Mouse (Mus musculus) lung, embryonic 16.5 days (tissue): ENCODE data around the gene Prkce. TPM values are rescaled to one million over a fixed set of nuclear protein-coding genes. Genes with fewer than 3 reads are reported as not detected.

Experiments used
- ATAC-seq: fragments of 200-750 bp; cut with Nextera tagmentation; 2 replicates; pipeline ENCODE4 v1.8.0; 2017; ENCODE audit warnings: low read depth, mild to moderate bottlenecking, moderate library complexity
- H3K27ac ChIP-seq: fragments of 300-500 bp; sonication (generic); 2 replicates; pipeline ENCODE4 v1.5.1; 2014; ENCODE audit warnings: mild to moderate bottlenecking, control low read depth, low read length
- H3K27me3 ChIP-seq: fragments of 300-500 bp; sonication (generic); 2 replicates; pipeline ENCODE4 v1.6.1; 2014; ENCODE audit warnings: low read depth, low read length, mixed read lengths; ENCODE audit not compliant: control insufficient read depth, insufficient read depth
- H3K36me3 ChIP-seq: fragments of 300-500 bp; sonication (generic); 2 replicates; pipeline ENCODE4 v1.6.1; 2014; ENCODE audit warnings: low read length; ENCODE audit not compliant: control insufficient read depth, insufficient read depth
- H3K4me1 ChIP-seq: fragments of 300-500 bp; sonication (generic); replicated peaks from 2 replicates; pipeline ENCODE4 v1.6.1; 2014; ENCODE audit warnings: low read length, mixed read lengths; ENCODE audit not compliant: control insufficient read depth, insufficient read depth
- H3K4me2 ChIP-seq: fragments of 300-500 bp; sonication (generic); 2 replicates; pipeline ENCODE4 v1.6.1; 2014; ENCODE audit warnings: low read depth, low read length, control low read depth
- H3K4me3 ChIP-seq: fragments of 300-500 bp; sonication (generic); 2 replicates; pipeline ENCODE4 v1.5.1; 2014; ENCODE audit warnings: mild to moderate bottlenecking, low read length, control low read depth
- H3K9ac ChIP-seq: fragments of 300-500 bp; sonication (generic); 2 replicates; pipeline ENCODE4 v1.6.1; 2014; ENCODE audit warnings: low read length, control low read depth
- H3K9me3 ChIP-seq: fragments of 300-500 bp; sonication (generic); 2 replicates; pipeline ENCODE4 v1.6.1; 2016; ENCODE audit warnings: low read length; ENCODE audit not compliant: control insufficient read depth
- WGBS: fragments of 180-500 bp; shearing (Covaris S2); extraction: QIAGEN DNeasy Blood & Tissue Kit; methylation state at CpG from one replicate; pipeline ENCODE4 v1.1.7; 2014; 5-methylcytosine and 5-hydroxymethylcytosine counted together
- polyA plus RNA-seq: library from polyadenylated mRNA; unstranded; fragments of >200 nt; fragmentation: Nextera tagmentation; extraction: Ambion mirVana; gene quantifications from 2 replicates; pipeline ENCODE4 v1.2.1, GENCODE M21; 2015

Gene Prkce
- 4.7 and 4.9 TPM in 2 replicates for polyA plus RNA-seq

DNA sequence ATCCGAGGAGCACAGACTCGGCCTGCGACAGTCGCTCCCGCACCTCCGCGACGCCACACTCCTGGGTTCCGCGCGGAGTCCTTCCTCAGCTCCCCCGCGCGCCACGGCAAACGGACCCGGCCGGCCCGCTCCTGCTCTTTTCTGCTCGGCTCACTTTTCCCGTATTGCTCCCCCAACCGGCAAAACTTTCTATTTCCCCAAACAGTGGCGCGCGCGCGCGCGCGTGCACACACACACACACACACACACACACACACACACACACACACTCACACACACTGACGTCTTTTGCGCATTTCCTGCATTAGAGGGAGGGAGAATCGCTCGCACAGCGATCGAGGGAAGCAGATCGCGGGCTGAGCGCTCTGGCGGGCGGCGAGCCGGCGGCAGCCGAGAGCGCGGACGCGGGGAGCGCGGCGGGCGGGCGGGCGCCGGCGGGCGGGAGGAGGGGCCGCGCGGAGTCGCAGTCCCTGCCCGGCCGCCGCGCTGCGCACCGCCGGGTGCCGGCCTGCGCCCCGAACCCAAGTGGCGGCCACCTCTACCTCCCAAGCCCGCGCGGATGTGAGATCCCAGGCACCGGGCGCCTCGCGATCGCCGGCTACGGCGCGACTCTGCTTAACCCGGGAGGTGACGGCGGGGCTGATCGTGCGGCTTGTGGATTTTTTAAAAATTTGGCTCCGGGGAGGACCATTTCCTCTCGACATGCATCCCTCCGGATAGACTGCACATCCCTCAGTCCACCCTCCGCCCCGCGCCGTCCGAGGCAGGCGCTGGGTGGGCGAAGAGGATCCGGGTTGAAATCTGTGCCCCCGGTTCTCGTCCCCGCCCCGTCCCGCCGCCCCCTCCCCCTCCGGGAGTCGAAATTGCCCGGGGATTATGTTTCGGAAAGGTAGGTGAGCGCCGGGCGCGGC lies at the start of gene Prkce:
Gene Prkce, plus strand, starts transcription at position 466 of the 911 bp plus-strand sequence.
- Histone ChIP-seq H3K9me3 (no peaks in the 10 kb centered on the region), H3K4me1 (peaks cover 22% of the 10 kb centered on the region), H3K4me2 (peak within 1 kb of the TSS; percentile 97), H3K4me3 (peak within 1 kb of the TSS; percentile 85), H3K36me3 (no peaks in the 10 kb centered on the region), H3K27me3 (no peaks in the 10 kb centered on the region), H3K9ac (peak within 1 kb of the TSS; percentile 94), H3K27ac (peak within 1 kb of the TSS; percentile 95)
- peak; percentile 76 for ATAC-seq
- under 1% methylated on average over 87 of the region's 115 CpGs for WGBS

DNA sequence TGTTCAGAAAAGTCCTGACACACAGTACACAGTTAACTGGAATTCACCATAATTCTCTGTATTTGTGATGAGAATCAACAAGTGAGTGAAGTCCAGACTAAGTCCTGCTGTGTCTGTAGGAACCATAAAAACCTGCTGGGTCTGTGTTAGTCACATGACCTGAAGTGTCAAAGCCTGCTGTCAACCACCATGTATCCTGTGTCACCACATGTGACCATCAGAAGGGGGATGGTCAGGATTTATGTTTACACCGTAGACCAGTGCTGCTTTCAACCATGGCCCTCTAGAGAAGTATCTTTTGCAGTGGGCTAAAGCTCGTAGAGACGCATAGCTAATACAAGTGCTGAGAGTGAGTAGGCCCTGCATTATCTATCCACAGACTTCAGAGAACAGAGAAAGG lies 44.4 kb upstream of the Prkce start:
- H3K9ac ChIP-seq: no peak overlapping the region
- H3K36me3 ChIP-seq: peaks cover 11% of the 10 kb centered on the region
- H3K4me1 ChIP-seq: no peaks in the 10 kb centered on the region
- no peak overlapping the region for H3K27ac ChIP-seq
- WGBS: 89% methylated on average over 3 of the region's 3 CpGs
- H3K4me3 ChIP-seq: no peak overlapping the region
- no peak for ATAC-seq
- no peaks in the 10 kb centered on the region for H3K9me3 ChIP-seq
- no peak overlapping the region for H3K4me2 ChIP-seq
- H3K27me3 ChIP-seq: no peaks in the 10 kb centered on the region

DNA sequence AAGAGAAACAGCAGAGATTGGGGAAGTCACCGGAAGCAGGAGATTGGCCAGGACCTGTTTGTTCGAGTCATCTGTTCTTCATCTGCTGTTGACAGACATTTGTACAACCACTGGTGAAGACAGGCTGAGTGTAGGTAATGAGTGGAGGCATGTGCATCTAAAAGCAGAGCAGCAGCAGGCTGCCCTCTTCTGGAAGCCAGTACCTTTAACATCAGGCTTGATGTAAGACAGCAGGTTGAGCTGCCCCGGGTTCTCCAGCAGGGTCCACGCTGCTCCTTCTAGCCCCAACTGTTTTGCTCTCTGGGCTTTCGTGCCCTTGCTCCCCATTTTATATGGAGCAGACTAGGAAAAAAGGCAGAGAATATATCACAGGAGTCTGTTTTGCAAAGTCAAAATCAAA lies 41.7 kb upstream of the Prkce start:
- H3K9ac ChIP-seq: no peak overlapping the region
- no peaks in the 10 kb centered on the region for H3K27me3 ChIP-seq
- ATAC-seq: no peak
- H3K36me3 ChIP-seq: peaks cover 15% of the 10 kb centered on the region
- H3K4me1 ChIP-seq: no peaks in the 10 kb centered on the region
- H3K4me2 ChIP-seq: no peak overlapping the region
- H3K27ac ChIP-seq: no peak overlapping the region
- H3K9me3 ChIP-seq: no peaks in the 10 kb centered on the region
- 76% methylated on average over 5 of the region's 5 CpGs for WGBS
- H3K4me3 ChIP-seq: no peak overlapping the region

DNA sequence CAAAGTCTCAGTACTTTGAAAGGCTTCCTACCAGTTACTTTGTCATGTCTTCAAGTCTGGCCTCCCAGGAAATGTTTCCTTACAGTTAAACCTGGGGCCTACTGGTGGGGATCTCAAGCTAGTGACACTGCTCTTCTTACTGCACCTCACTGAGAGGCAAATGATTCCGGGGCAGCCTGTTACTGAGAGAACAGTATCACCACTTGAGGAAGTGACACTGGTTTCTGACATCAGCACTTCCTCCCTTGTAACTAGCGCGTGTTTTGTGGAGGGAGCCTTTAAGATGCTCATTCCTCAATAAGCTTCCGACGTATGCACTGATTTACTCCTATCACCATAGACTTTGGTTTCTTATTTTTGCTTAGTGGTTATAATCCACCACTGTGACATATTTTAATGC lies 39.4 kb upstream of the Prkce start:
- Histone ChIP-seq H3K4me1 (no peaks in the 10 kb centered on the region), H3K9ac (no peak overlapping the region), H3K27ac (no peak overlapping the region), H3K4me2 (no peak overlapping the region), H3K36me3 (peaks cover 11% of the 10 kb centered on the region), H3K4me3 (no peak overlapping the region), H3K27me3 (no peaks in the 10 kb centered on the region), H3K9me3 (no peaks in the 10 kb centered on the region)
- ATAC-seq: no peak
- WGBS: 88% methylated on average over 5 of the region's 5 CpGs

DNA sequence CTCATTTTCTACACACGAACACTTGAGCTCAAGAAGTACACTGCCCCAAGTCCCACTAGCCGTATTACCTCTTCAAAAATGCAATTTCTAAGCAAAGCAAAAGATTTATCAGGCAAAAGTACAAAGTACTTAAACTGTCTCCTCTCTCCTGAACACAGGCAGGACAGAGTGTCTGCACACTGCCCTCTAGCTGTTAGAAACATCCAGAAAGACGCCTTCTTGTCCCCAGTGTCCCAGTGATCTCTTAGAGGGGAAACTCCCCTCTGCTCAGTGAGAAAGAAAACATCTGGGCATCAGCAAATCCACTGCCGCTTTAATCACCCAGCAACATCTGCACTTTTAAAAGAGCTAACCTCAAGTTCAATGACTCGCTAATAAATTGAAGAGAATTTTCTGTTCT lies 35.1 kb upstream of the Prkce start:
- Histone ChIP-seq H3K4me2 (no peak overlapping the region), H3K27ac (no peak overlapping the region), H3K36me3 (peaks cover 14% of the 10 kb centered on the region), H3K9ac (no peak overlapping the region), H3K4me1 (no peaks in the 10 kb centered on the region), H3K27me3 (no peaks in the 10 kb centered on the region), H3K4me3 (no peak overlapping the region), H3K9me3 (no peaks in the 10 kb centered on the region)
- WGBS: 62% methylated on average over 5 of the region's 5 CpGs
- ATAC-seq: no peak

DNA sequence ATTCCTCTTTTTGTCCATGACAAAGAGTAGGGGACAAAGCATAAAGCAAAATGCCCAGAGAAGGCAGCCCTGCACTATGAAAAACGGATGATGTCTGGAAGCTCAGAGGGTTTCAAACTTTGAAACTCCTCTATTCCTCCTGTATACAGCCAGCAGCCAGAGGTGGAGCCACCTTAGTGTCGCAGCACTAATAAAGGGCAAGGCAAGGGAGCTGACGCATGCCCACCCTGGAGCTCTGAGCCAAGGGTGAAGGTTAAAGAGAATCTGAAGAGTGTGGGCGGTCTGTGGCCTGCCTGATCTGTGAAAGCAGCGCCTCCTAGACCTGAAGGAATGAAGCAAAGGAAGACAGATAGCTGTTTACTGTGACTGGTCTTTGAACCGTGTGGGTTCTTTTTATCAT lies 33.1 kb upstream of the Prkce start:
- 66% methylated on average over 6 of the region's 6 CpGs for WGBS

DNA sequence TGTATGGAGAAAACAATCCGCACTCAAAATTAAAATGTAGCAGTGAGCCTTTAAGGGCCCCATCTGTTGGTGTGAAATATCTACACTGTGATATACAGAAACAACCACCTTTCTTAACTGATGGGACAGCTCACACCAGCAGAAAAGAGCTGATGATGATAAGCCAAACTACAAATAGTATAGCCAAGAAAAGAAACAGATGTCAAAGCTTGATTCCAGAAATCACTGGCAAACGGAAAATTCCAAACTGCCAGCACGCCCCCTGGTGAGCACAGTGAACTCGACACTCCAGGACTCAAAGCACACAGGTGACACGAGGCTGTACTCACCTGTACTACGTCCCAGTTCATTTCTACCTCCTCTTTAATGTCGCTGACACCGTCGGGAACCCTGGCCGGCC lies 31.8 kb upstream of the Prkce start:
- Histone ChIP-seq H3K9me3 (no peaks in the 10 kb centered on the region), H3K4me1 (no peaks in the 10 kb centered on the region), H3K9ac (no peak overlapping the region), H3K27me3 (no peaks in the 10 kb centered on the region), H3K27ac (no peak overlapping the region), H3K36me3 (peaks cover 12% of the 10 kb centered on the region), H3K4me2 (no peak overlapping the region), H3K4me3 (no peak overlapping the region)
- no peak for ATAC-seq
- 75% methylated on average over 10 of the region's 10 CpGs for WGBS

More for the DNA sequence above, 33.1 kb upstream of the Prkce start:
- H3K9me3 ChIP-seq: no peaks in the 10 kb centered on the region
- no peak overlapping the region for H3K4me3 ChIP-seq
- no peak overlapping the region for H3K27ac ChIP-seq
- H3K27me3 ChIP-seq: no peaks in the 10 kb centered on the region
- H3K4me1 ChIP-seq: no peaks in the 10 kb centered on the region
- no peak for ATAC-seq
- H3K4me2 ChIP-seq: no peak overlapping the region
- peaks cover 13% of the 10 kb centered on the region for H3K36me3 ChIP-seq
- no peak overlapping the region for H3K9ac ChIP-seq

DNA sequence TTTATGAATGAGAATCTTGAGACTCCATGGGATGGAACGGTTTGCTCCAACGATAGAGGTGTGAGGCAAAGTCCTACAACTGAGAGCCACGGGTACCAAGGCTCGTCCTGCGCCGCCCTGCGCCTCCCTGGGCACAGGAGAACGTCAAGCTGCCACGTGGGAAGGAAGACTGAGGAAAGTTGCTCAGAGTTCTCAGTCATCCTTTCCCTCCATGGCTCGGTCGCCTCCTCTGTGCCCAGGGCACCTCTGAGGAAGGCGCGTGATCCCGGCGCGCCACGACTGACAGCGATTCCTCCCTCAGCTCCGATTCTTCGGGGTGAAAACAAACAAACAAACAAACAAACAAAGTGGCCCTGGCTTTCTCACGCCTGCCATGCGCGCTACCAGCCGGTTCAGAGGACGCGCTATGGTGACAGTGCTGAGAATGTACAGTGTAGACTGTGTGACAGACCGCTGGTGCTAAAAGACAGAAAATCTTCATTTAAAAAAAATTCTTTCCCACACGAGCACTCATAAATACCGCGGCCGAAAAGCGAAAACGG lies 23.0 kb upstream of the Prkce start:
- WGBS: under 1% methylated on average over 33 of the region's 33 CpGs
- no peaks in the 10 kb centered on the region for H3K9me3 ChIP-seq
- H3K4me2 ChIP-seq: peak overlapping the region; percentile 98
- H3K4me1 ChIP-seq: peaks cover 10% of the 10 kb centered on the region
- H3K9ac ChIP-seq: peak overlapping the region; percentile 88
- H3K27me3 ChIP-seq: no peaks in the 10 kb centered on the region
- peak; percentile 80 for ATAC-seq
- peak overlapping the region; percentile 42 for H3K27ac ChIP-seq
- H3K4me3 ChIP-seq: peak overlapping the region; percentile 84
- no peaks in the 10 kb centered on the region for H3K36me3 ChIP-seq

DNA sequence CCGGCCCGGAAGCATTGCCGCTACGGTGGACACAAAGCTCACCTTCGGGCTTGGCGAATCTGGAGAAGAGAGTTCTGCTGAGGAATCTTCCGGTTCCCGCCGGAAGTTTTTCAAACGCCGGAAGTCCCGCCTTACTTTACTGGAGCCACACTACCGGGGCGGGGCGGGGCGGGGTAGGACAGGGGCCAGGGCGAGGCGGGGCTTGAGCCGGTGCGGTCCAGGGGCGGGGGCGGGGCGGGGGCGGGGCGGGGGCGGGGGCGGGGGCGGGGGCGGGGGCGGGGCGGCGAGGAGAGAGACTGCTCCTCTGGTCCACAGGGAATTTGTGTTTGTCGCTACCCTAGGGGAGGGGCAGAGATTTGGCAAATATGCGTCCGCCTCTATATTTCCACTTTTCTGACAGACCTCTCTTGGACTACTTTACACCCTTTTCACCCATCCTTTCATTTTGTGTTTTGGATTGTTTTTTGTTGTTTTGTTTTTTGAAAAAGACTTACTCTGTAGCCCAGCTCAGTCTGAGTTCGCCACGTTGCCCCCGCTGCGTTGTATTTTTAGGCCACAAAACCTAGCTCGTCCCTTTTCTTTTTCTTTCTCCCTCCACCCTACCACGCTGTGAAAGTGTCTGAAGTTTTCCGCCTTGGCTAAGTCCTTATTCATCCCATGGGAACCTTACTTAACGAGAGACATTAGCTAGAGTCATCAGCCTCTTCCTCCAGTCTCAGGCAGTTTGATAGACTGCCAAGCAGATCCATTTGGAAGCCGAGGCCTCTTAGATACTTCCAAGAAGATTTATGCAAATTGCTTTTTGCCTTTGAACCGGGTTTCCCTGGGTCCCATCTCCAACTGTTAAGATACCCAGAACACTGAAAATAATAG lies 22.3 kb upstream of the Prkce start, which contains the start of gene Srbd1:
Gene Srbd1, minus strand, starts transcription at position 97 of the 873 bp plus-strand sequence.
- H3K27ac ChIP-seq: peak within 1 kb of the TSS; percentile 52
- WGBS: 2% methylated on average over 29 of the region's 45 CpGs
- H3K36me3 ChIP-seq: no peaks in the 10 kb centered on the region
- H3K4me2 ChIP-seq: peak within 1 kb of the TSS; percentile 98
- no peaks in the 10 kb centered on the region for H3K9me3 ChIP-seq
- peaks cover 10% of the 10 kb centered on the region for H3K4me1 ChIP-seq
- ATAC-seq: peak; percentile 97
- H3K4me3 ChIP-seq: peak within 1 kb of the TSS; percentile 84
- no peaks in the 10 kb centered on the region for H3K27me3 ChIP-seq
- H3K9ac ChIP-seq: peak within 1 kb of the TSS; percentile 88
